Mouse (Mus musculus): Measurements from ENCODE around the gene Lzic. TPM values are rescaled to one million over a fixed set of nuclear protein-coding genes. Genes with fewer than 3 reads are reported as not detected.
"Not testable (repeated sequence)": the region's sequence is repeated elsewhere in the genome, so short reads cannot be mapped to it uniquely, and the experiment has no call there.

The Lzic gene
- polyA plus RNA-seq, 1 experiment = 11.6 TPM

GRCm38 (mm10) chr4:149454263-149454662, 30.8 kb upstream of the Lzic start:
- TF ChIP-seq POLR2A (IDR thresholded peaks at IDR 0.05; ENCODE audit: borderline replicate concordance, extremely low read depth, low read depth, low read length) (no peak), CTCF (IDR thresholded peaks at IDR 0.05; ENCODE audit: insufficient read depth, low read length) (no peak)
- no peaks in the 10 kb centered on the region for H3K4me1 ChIP-seq (ENCODE audit: control insufficient read depth, insufficient read depth, low read length)
- 74% methylated on average over 17 of the region's 17 CpGs for WGBS
- H3K4me3 ChIP-seq (replicated peaks; ENCODE audit: extremely low read depth, low read depth, low read length) = no peak overlapping the region
- DNase-seq = no peak

GRCm38 (mm10) chr4:149454879-149455278, 30.1 kb upstream of the Lzic start, which contains the start of gene Rbp7:
Rbp7 (minus strand) TSS chr4:149454978.
- TF ChIP-seq POLR2A (IDR thresholded peaks at IDR 0.05; ENCODE audit: borderline replicate concordance, extremely low read depth, low read depth, low read length) (no peak), CTCF (IDR thresholded peaks at IDR 0.05; ENCODE audit: insufficient read depth, low read length) (no peak)
- Histone ChIP-seq H3K4me1 (ENCODE audit: control insufficient read depth, insufficient read depth, low read length) (no peaks in the 10 kb centered on the region), H3K4me3 (replicated peaks; ENCODE audit: extremely low read depth, low read depth, low read length) (no peak within 1 kb of the TSS)
- no peak for DNase-seq
- 43% methylated on average over 8 of the region's 8 CpGs for WGBS

- H3K4me3 ChIP-seq (replicated peaks; ENCODE audit: extremely low read depth, low read depth, low read length); DNase-seq; H3K4me1 ChIP-seq (ENCODE audit: control insufficient read depth, insufficient read depth, low read length): not testable (repeated sequence)
- 84% methylated on average over 27 of the region's 27 CpGs for WGBS
These were observed 27.9 kb upstream of the Lzic start for GRCm38 (mm10) chr4:149457163-149457562.

GRCm38 (mm10) chr4:149457831-149458430, 27.1 kb upstream of the Lzic start:
- Histone ChIP-seq H3K4me3 (replicated peaks; ENCODE audit: extremely low read depth, low read depth, low read length) (no peak overlapping the region), H3K4me1 (ENCODE audit: control insufficient read depth, insufficient read depth, low read length) (no peaks in the 10 kb centered on the region)
- WGBS = 39% methylated on average over 6 of the region's 6 CpGs
- TF ChIP-seq POLR2A (IDR thresholded peaks at IDR 0.05; ENCODE audit: borderline replicate concordance, extremely low read depth, low read depth, low read length) (no peak), CTCF (IDR thresholded peaks at IDR 0.05; ENCODE audit: insufficient read depth, low read length) (no peak)
- DNase-seq = no peak

GRCm38 (mm10) chr4:149458526-149458925, 26.5 kb upstream of the Lzic start:
- no peak for DNase-seq
- TF ChIP-seq CTCF (IDR thresholded peaks at IDR 0.05; ENCODE audit: insufficient read depth, low read length) = no peak
- no peak for TF ChIP-seq POLR2A (IDR thresholded peaks at IDR 0.05; ENCODE audit: borderline replicate concordance, extremely low read depth, low read depth, low read length)
- 63% methylated on average over 5 of the region's 5 CpGs for WGBS
- Histone ChIP-seq H3K4me1 (ENCODE audit: control insufficient read depth, insufficient read depth, low read length) (no peaks in the 10 kb centered on the region), H3K4me3 (replicated peaks; ENCODE audit: extremely low read depth, low read depth, low read length) (no peak overlapping the region)

- Histone ChIP-seq H3K4me1 (ENCODE audit: control insufficient read depth, insufficient read depth, low read length) (no peaks in the 10 kb centered on the region), H3K4me3 (replicated peaks; ENCODE audit: extremely low read depth, low read depth, low read length) (no peak overlapping the region)
- WGBS = 69% methylated on average over 1 of the region's 1 CpGs
- TF ChIP-seq CTCF (IDR thresholded peaks at IDR 0.05; ENCODE audit: insufficient read depth, low read length) = no peak
- TF ChIP-seq POLR2A (IDR thresholded peaks at IDR 0.05; ENCODE audit: borderline replicate concordance, extremely low read depth, low read depth, low read length) = no peak
- DNase-seq = no peak
These were observed 25.6 kb upstream of the Lzic start for GRCm38 (mm10) chr4:149459425-149459824.

GRCm38 (mm10) chr4:149460475-149460874, 24.6 kb upstream of the Lzic start:
- WGBS = 98% methylated on average over 2 of the region's 2 CpGs
- H3K4me1 ChIP-seq (ENCODE audit: control insufficient read depth, insufficient read depth, low read length); DNase-seq; H3K4me3 ChIP-seq (replicated peaks; ENCODE audit: extremely low read depth, low read depth, low read length): not testable (repeated sequence)

GRCm38 (mm10) chr4:149461579-149462304, 23.3 kb upstream of the Lzic start:
- TF ChIP-seq CTCF (IDR thresholded peaks at IDR 0.05; ENCODE audit: insufficient read depth, low read length) = no peak
- TF ChIP-seq POLR2A (IDR thresholded peaks at IDR 0.05; ENCODE audit: borderline replicate concordance, extremely low read depth, low read depth, low read length) = no peak
- WGBS = 51% methylated on average over 7 of the region's 7 CpGs
- DNase-seq = no peak
- Histone ChIP-seq H3K4me3 (replicated peaks; ENCODE audit: extremely low read depth, low read depth, low read length) (no peak overlapping the region), H3K4me1 (ENCODE audit: control insufficient read depth, insufficient read depth, low read length) (no peaks in the 10 kb centered on the region)

GRCm38 (mm10) chr4:149462305-149462971, 22.6 kb upstream of the Lzic start:
- no peak for DNase-seq
- WGBS = 62% methylated on average over 6 of the region's 6 CpGs
- TF ChIP-seq POLR2A (IDR thresholded peaks at IDR 0.05; ENCODE audit: borderline replicate concordance, extremely low read depth, low read depth, low read length) (no peak), CTCF (IDR thresholded peaks at IDR 0.05; ENCODE audit: insufficient read depth, low read length) (no peak)
- no peaks in the 10 kb centered on the region for H3K4me1 ChIP-seq (ENCODE audit: control insufficient read depth, insufficient read depth, low read length)
- no peak overlapping the region for H3K4me3 ChIP-seq (replicated peaks; ENCODE audit: extremely low read depth, low read depth, low read length)

- H3K4me3 ChIP-seq (replicated peaks; ENCODE audit: extremely low read depth, low read depth, low read length) = no peak overlapping the region
- TF ChIP-seq POLR2A (IDR thresholded peaks at IDR 0.05; ENCODE audit: borderline replicate concordance, extremely low read depth, low read depth, low read length) (no peak), CTCF (IDR thresholded peaks at IDR 0.05; ENCODE audit: insufficient read depth, low read length) (no peak)
- WGBS = 69% methylated on average over 6 of the region's 6 CpGs
- no peaks in the 10 kb centered on the region for H3K4me1 ChIP-seq (ENCODE audit: control insufficient read depth, insufficient read depth, low read length)
- DNase-seq = no peak
These were observed 21.5 kb upstream of the Lzic start for GRCm38 (mm10) chr4:149463435-149463950.
